Mouse (Mus musculus): ENCODE measurements around the gene Hist1h4f.

The Hist1h4f gene

DNA sequence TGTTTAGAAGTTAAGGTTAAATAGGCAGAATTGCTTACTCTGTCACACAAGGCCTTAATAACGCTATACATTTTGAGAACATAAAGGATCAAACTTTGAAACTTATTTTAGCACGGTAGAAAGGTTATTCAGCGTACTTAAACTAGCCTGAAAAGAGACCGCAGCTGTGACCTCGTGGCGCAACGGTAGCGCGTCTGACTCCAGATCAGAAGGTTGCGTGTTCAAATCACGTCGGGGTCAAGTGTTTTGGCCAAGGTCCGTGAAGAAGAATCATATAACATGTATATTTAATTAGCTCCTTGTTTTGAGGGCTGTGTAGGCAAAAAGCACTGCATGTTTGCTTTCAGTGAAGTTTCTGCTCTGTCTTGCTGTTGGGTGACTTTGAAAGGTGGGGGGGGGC, 45.1 kb downstream of the Hist1h4f start:
- DNase-seq: no peak

DNA sequence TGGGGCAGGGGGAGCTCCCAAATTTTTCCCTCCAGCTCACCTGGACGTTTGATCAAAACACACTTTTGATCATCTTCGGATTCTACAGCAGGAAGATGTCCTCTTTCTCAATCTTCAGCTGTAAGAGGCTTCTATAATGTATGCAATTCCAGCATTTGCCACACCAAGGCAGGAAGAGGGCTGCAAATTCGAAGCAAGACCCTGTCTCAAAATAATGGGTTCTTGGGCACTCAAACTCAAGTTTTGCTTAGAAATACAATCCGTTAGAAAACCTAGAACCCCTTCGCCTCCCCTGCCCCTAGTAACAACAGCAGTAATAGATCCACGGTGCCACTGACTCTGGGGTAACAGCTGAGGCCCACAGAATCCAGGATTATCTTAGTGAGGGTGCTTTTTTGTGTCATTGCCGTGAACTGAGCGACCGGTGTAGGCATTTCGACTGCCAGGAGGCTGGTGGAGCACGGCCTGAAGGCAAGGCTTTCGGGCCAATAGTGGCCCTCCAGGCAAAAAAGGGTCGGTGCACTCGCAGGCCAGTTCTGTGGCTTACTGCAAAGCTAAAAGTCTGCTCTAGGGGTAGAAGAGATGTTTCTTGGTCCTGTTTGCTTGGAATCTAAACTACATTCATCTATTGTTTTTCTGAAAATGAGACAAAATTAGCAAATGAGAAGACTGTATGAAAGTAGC, 45.6 kb downstream of the Hist1h4f start:
- DNase-seq: no peak

DNA sequence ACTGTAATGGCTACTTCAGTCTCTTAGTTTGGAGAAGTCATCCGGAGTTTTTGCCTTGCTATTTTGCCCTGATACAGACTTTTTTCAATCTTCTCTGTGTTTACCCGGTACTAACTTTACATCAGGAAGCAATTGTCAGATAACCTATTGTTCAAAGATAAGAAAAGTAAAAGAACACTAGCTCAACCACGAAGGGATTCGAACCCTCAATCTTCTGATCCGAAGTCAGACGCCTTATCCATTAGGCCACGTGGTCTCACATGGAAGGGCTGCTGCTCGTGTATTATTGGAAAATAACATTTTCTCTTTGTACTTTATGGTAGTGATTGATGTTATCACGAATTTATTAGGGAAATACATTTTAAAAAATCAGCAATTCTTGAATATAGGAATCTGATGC, 47.7 kb downstream of the Hist1h4f start:
- peak; percentile 33 for DNase-seq

DNA sequence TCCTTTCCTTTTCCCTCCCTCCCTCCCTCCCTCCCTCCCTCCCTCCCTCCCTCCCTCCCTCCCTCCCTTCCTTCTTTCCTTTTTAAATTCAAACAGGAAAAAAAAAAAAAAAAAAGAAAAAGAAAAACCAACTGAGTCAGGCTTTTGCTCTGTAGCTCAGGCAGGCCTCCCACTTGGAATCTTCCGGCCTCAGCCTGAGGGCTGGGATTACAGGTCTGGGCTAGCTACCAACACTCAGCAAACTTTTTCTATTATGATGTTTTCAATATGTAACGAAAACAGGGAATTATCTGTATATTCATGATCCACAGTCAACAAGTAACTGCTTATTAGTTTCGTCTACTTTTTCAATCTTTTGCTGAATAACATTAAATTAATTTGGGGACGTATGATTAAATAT, 48.5 kb downstream of the Hist1h4f start:
- DNase-seq: no peak

DNA sequence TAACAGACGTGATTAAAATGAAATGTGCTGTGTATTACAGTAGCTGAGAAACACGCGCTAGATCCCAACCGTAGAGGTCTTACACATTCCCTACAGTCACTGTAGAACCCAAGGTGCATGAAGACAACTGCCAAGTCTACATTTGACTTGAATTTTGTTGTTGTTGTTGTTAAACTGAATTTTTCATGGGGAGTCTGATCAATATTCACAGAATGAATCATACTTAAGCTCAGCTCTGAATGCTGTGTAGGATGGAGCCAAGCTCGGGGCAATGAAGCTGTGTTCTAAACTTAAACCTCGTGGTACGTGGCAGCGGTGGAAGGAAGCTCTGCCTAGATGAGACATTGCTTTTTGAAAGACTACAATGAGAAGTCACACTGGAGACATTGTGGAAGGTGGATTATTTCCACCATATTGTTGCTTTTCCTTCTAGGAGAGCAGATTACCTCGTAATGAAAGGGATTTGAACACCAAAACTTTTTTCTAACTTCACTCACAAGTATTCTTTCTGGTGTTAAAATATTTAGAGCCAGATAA, 49.3 kb downstream of the Hist1h4f start:
- DNase-seq: no peak

DNA sequence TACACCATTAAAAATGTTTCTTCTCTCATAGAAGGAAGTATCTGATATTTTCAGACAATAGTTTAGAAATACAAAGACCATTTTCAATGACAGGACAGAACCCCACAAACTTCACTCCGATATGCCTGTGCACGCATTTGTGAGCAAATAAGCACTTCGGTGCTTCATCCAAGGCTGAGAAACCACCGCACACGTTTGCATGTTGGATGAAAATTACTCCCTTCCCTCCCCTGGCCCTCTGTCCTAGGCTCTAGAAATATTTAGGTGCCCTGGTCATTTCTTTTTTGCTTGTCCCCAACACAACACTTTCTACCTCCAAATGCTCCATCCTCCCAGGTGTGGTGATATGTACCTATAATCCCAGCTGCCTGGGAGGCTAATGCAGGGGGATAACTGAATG, 49.9 kb downstream of the Hist1h4f start:
- DNase-seq: no peak
